Mouse (Mus musculus): ENCODE data around the gene Snw1. TPM values are rescaled to one million over a fixed set of nuclear protein-coding genes. Genes with fewer than 3 reads are reported as not detected.

Snw1 gene
- total RNA-seq (2023; ENCODE audit: inconsistent age), result 87.6 to 94.7 TPM (median 89.7 TPM) in 4 replicates

GRCm38 (mm10) chr12:87471964-87472786, at the start of gene Snw1:
Snw1 (minus strand) TSS chr12:87472274.

GRCm38 (mm10) chr12:87514016-87514415, 41.9 kb upstream of the Snw1 start, which contains the start of gene Gm8300:
Gm8300 (plus strand) TSS chr12:87514316.

GRCm38 (mm10) chr12:87494421-87494820, 22.3 kb upstream of the Snw1 start, which contains the start of gene Gm5788:
Gm5788 (plus strand) TSS chr12:87494721.

GRCm38 (mm10) chr12:87443700-87444122, 28.4 kb downstream of the Snw1 start, which contains the start of the genes Slirp and Alkbh1:
Slirp (plus strand) TSS chr12:87443896.
Alkbh1 (minus strand) TSS chr12:87444017.

Other genes with a start within 250 kb of the Snw1 start
- 6.2 to 14.0 TPM (median 9.1 TPM) in 4 replicates for gene Noxred1, start 233.5 kb downstream of the Snw1 start, total RNA-seq (2023; ENCODE audit: inconsistent age)
- 33.1 to 41.4 TPM (median 35.1 TPM) in 4 replicates for gene Vipas39, start 206.0 kb downstream of the Snw1 start, total RNA-seq (2023; ENCODE audit: inconsistent age)
- gene Ahsa1, start 205.8 kb downstream of the Snw1 start, total RNA-seq (2023; ENCODE audit: inconsistent age), result 111 to 131 TPM (median 118 TPM) in 4 replicates
- not detected in 4 replicates for gene Ism2, start 172.6 kb downstream of the Snw1 start, total RNA-seq (2023; ENCODE audit: inconsistent age)
- 83.0 to 93.8 TPM (median 86.3 TPM) in 4 replicates for gene Sptlc2, start 83.9 kb downstream of the Snw1 start, total RNA-seq (2023; ENCODE audit: inconsistent age)
- 29.0 to 45.0 TPM (median 38.7 TPM) in 4 replicates for gene Slirp, start 28.4 kb downstream of the Snw1 start, total RNA-seq (2023; ENCODE audit: inconsistent age)
- gene Alkbh1, start 28.3 kb downstream of the Snw1 start, total RNA-seq (2023; ENCODE audit: inconsistent age), result 85.2 to 90.1 TPM (median 87.2 TPM) in 4 replicates
- gene Gm5788, start 22.4 kb upstream of the Snw1 start, total RNA-seq (2023; ENCODE audit: inconsistent age), result not detected in 4 replicates
- not detected in 4 replicates for gene Gm8300, start 42.0 kb upstream of the Snw1 start, total RNA-seq (2023; ENCODE audit: inconsistent age)
- gene Oog1, start 130.4 kb upstream of the Snw1 start, total RNA-seq (2023; ENCODE audit: inconsistent age), result not detected in 4 replicates
- gene Gm4027, start 146.6 kb upstream of the Snw1 start, total RNA-seq (2023; ENCODE audit: inconsistent age), result not detected in 4 replicates
- gene Gm16381, start 172.3 kb upstream of the Snw1 start, total RNA-seq (2023; ENCODE audit: inconsistent age), result not detected in 4 replicates